Mouse (Mus musculus): Measurements from ENCODE around the gene 1810024B03Rik. TPM values are rescaled to one million over a fixed set of nuclear protein-coding genes. Genes with fewer than 3 reads are reported as not detected.

Gene 1810024B03Rik
- 0.65 and 0.66 TPM in 2 replicates for polyA plus RNA-seq (2012; rRNA removed)

DNA sequence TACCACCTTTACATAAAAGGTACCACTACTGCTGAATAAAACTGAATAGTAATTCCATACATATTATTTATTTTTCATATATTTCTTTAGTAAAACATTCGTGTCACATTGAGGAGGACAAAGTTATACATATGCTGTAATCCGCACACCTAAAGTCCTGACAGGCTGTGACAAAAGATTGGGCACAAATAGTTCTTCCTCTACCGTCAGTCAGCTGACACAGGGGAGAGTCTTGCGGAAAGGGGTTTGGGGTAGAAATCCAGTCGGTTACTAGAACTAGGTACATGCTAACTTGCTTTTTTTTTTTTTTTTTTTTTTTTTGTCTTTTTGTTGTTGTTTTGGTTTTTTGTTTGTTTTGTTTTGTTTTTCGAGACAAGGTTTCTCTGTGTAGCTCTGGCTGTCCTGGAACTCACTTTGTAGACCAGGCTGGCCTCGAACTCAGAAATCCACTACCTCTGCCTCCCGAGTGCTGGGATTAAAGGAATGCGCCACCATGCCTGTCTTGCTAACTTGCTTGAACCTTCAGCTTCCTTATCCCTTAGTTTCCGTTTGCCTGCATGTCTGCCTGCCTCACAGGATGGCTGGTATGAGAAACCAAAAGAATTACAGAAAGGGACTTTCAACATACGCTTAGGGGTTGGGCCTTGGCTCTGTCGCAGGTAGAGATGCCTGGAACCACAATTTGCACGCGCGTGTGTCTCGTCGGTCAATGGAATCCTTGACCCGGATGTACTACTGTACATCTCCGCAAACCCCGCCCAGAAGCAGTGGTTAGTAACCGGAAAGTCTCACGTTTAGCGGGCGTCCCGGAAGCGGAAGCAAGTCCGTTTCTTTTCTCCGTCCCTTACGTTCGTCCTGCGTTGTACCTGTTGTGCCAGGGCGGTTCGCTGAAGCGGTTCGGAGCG lies at the start of gene 1810024B03Rik, which contains the start of gene Snrnp200:
Gene 1810024B03Rik (minus strand): TSS at position 734 of the 905 bp plus-strand sequence.
Gene Snrnp200 (plus strand): TSS at position 840 of the 905 bp plus-strand sequence.

DNA sequence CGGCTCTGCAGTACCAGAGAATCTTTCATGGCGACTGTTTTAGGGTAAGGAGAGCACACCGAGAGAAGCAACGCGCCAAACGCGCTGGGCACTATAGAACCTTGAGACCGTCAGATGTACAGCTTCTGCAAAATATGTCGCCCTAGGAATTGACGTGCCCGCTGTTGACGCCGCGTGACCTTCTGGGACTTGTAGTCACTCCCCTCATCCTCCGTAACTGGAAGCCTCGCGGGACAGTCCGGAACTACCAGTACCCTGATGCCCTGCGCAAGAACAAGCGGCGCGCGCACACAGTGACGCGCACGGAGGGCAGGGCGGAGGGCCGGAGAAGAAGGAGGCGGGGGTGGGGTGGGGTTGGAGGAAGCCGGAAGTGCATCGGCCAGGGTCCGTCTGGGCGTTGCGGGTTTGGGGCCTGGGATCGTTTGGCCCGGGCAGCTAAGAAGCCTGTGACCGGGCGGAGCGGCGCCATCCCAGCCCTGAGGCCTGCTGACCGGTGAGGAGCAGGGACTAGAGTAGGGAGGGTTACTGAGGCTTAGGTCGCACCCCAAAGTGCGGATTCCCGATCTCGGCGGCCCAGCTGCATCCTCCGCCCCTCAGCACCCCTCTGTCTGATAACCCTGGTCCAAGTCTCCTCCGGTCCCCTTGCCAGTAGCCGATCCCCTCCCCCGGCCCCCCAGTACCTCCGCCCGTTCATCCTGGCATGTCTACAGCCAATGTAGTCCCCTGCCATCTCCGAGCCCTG lies 39.7 kb upstream of the 1810024B03Rik start, which contains the start of the genes Ciao1 and Tmem127:
Gene Ciao1 (minus strand): TSS at position 225 of the 742 bp plus-strand sequence.
Gene Tmem127 (plus strand): TSS at position 317 of the 742 bp plus-strand sequence.

DNA sequence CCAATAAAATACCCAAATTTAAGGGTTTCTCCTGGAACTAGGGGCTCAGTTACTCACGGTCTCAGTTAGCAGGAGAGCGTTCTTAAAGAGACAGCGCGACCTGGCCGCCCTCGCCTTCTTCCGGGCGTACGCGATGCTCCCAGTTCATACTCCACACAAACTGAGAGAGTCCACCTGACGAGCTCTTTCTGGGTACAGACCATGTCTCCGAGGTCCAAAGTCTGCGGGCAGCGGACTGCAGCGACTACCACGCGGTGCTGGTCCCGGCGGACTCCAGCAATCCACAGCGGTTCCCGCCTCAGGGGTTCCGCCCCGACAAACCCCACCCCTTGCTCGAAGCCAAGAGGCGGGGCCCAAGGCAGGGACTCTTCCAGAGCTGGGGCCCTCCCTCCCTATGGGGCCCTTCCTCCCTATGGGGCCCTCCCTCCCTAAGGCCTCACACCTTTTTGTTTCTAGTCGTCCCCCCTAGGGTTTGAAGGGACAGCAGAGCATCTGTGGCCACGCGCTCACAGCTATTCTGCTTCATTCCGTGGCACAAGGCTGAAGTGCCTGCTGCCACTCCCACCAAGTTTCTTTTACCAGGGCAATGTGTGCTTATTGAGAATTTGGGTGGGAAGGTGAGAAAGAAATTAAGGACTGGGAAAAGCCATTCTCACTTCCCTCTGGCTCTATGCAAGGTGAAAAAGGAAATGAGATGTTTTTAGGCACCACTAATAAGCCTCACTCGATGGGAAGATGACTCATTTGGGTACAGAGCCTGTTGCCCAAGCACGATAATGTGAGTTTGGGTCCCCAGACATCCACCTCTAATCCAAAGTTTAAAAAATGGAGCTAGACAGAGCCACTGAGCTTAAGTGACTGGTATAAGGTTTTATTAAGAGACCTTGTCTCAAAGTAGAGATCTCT lies 64.7 kb downstream of the 1810024B03Rik start, which contains the start of gene Itpripl1:
Gene Itpripl1 (minus strand): TSS at position 285 of the 906 bp plus-strand sequence.

Other genes starting within 250 kb of the 1810024B03Rik start
- 2.6 and 3.4 TPM in 2 replicates for gene Ap4e1, start 199.6 kb downstream of the 1810024B03Rik start, polyA plus RNA-seq (2012; rRNA removed)
- 25.1 and 30.3 TPM in 2 replicates for gene Blvra, start 137.6 kb downstream of the 1810024B03Rik start, polyA plus RNA-seq (2012; rRNA removed)
- 33.9 and 36.4 TPM in 2 replicates for gene Ncaph, start 74.3 kb downstream of the 1810024B03Rik start, polyA plus RNA-seq (2012; rRNA removed)
- 7.3 and 8.9 TPM in 2 replicates for gene Itpripl1, start 64.8 kb downstream of the 1810024B03Rik start, polyA plus RNA-seq (2012; rRNA removed)
- 27.0 and 27.9 TPM in 2 replicates for gene Snrnp200, start 106 bp upstream of the 1810024B03Rik start, polyA plus RNA-seq (2012; rRNA removed)
- gene Ciao1, start 39.5 kb upstream of the 1810024B03Rik start, polyA plus RNA-seq (2012; rRNA removed) = 25.7 and 27.0 TPM in 2 replicates
- 7.0 and 8.8 TPM in 2 replicates for gene Tmem127, start 39.6 kb upstream of the 1810024B03Rik start, polyA plus RNA-seq (2012; rRNA removed)
- 30.8 and 35.5 TPM in 2 replicates for gene Stard7, start 61.9 kb upstream of the 1810024B03Rik start, polyA plus RNA-seq (2012; rRNA removed)
- gene Dusp2, start 127.9 kb upstream of the 1810024B03Rik start, polyA plus RNA-seq (2012; rRNA removed) = 1.5 and 1.8 TPM in 2 replicates
- gene Astl, start 130.4 kb upstream of the 1810024B03Rik start, polyA plus RNA-seq (2012; rRNA removed) = 0.01 TPM in 1 of 2 replicates, not detected in the other
- 12.0 and 13.5 TPM in 2 replicates for gene Adra2b, start 154.9 kb upstream of the 1810024B03Rik start, polyA plus RNA-seq (2012; rRNA removed)
- 0.35 and 0.36 TPM in 2 replicates for gene Gpat2, start 216.9 kb upstream of the 1810024B03Rik start, polyA plus RNA-seq (2012; rRNA removed)
- 8.1 and 8.2 TPM in 2 replicates for gene Fahd2a, start 236.3 kb upstream of the 1810024B03Rik start, polyA plus RNA-seq (2012; rRNA removed)

All from liver, embryonic 14 days (tissue).